Mouse (Mus musculus) T-cell, adult 2 months (primary cell): ENCODE results near the gene Pold4.

Experiments
- DNase-seq: peaks from one replicate; pipeline ENCODE4 v3.0.0; 2022; ENCODE audit warnings: low spot score

Gene Pold4

GRCm38 (mm10) chr19:4203604-4204326 is 27.9 kb upstream of the Pold4 start:
- DNase-seq = peak; percentile 64

- peak; percentile 35 for DNase-seq
Observed at GRCm38 (mm10) chr19:4204889-4205288, 26.8 kb upstream of the Pold4 start.

GRCm38 (mm10) chr19:4206971-4207370 is 24.7 kb upstream of the Pold4 start:
- DNase-seq = peak; percentile 59

- no peak for DNase-seq
Observed at GRCm38 (mm10) chr19:4208563-4208962, 23.1 kb upstream of the Pold4 start.

GRCm38 (mm10) chr19:4211891-4212588 is 19.7 kb upstream of the Pold4 start:
- no peak for DNase-seq

- DNase-seq = no peak
Observed at GRCm38 (mm10) chr19:4213524-4213974, 18.1 kb upstream of the Pold4 start.

- DNase-seq = peak; percentile 87
Observed at GRCm38 (mm10) chr19:4214071-4214770, 17.5 kb upstream of the Pold4 start, which contains the start of the genes Clcf1 and AC109138.7. TSS of gene Clcf1 (plus strand) at chr19:4214238. TSS of gene AC109138.7 (plus strand) at chr19:4214357.

GRCm38 (mm10) chr19:4214771-4215450 is 16.8 kb upstream of the Pold4 start:
- DNase-seq = peak; percentile 35

- DNase-seq = no peak
Observed at GRCm38 (mm10) chr19:4215451-4215840, 16.3 kb upstream of the Pold4 start.

- DNase-seq = no peak
Observed at GRCm38 (mm10) chr19:4216041-4216685, 15.5 kb upstream of the Pold4 start.

GRCm38 (mm10) chr19:4217140-4217539 is 14.6 kb upstream of the Pold4 start:
- no peak for DNase-seq

- no peak for DNase-seq
Observed at GRCm38 (mm10) chr19:4217855-4218254, 13.8 kb upstream of the Pold4 start.

- DNase-seq = no peak
Observed at GRCm38 (mm10) chr19:4218293-4218692, 13.4 kb upstream of the Pold4 start.

GRCm38 (mm10) chr19:4218784-4219183 is 12.9 kb upstream of the Pold4 start:
- peak; percentile 73 for DNase-seq

- no peak for DNase-seq
Observed at GRCm38 (mm10) chr19:4219943-4220342, 11.8 kb upstream of the Pold4 start.

GRCm38 (mm10) chr19:4220416-4220815 is 11.3 kb upstream of the Pold4 start:
- no peak for DNase-seq

GRCm38 (mm10) chr19:4220957-4221743 is 10.5 kb upstream of the Pold4 start:
- peak; percentile 51 for DNase-seq

- DNase-seq = no peak
Observed at GRCm38 (mm10) chr19:4222165-4222564, 9.5 kb upstream of the Pold4 start.

GRCm38 (mm10) chr19:4226779-4227178 is 4.9 kb upstream of the Pold4 start:
- peak; percentile 55 for DNase-seq

GRCm38 (mm10) chr19:4227446-4227845 is 4.3 kb upstream of the Pold4 start:
- DNase-seq = peak; percentile 59
